Mouse (Mus musculus) cerebellum, adult 9-11 months (tissue): ENCODE measurements at regions not wholly inside any gene's neighbourhood (a gene's known extent, or its start where the extent isn't known, plus 50 kb on each side); places are given as distances from the start of the nearest gene placed in this dataset.

Experiments used
- DNase-seq: peaks from one replicate; pipeline ENCODE4 v3.0.0; 2022

GRCm38 (mm10) chr15:59138393-59139107 is 249.5 kb downstream of the Gm49356 start:
- no peak for DNase-seq

- no peak for DNase-seq
Observed at GRCm38 (mm10) chr15:59141621-59142020, 252.5 kb downstream of the Gm49356 start.

GRCm38 (mm10) chr15:59142481-59142880 is 253.4 kb downstream of the Gm49356 start:
- no peak for DNase-seq

GRCm38 (mm10) chr15:59143891-59144290 is 254.8 kb downstream of the Gm49356 start:
- DNase-seq, result no peak

GRCm38 (mm10) chr15:59145679-59146078 is 256.6 kb downstream of the Gm49356 start:
- DNase-seq, result no peak

- no peak for DNase-seq
Observed at GRCm38 (mm10) chr15:59146111-59146510, 257.0 kb downstream of the Gm49356 start.

GRCm38 (mm10) chr15:59146586-59147085 is 257.5 kb downstream of the Gm49356 start:
- no peak for DNase-seq

GRCm38 (mm10) chr15:59148531-59148930 is 259.4 kb downstream of the Gm49356 start:
- DNase-seq, result no peak

GRCm38 (mm10) chr15:59151506-59151905 is 262.4 kb downstream of the Gm49356 start:
- no peak for DNase-seq

- DNase-seq, result no peak
Observed at GRCm38 (mm10) chr15:59152786-59153388, 263.8 kb downstream of the Gm49356 start.

GRCm38 (mm10) chr15:59153416-59154250 is 264.5 kb downstream of the Gm49356 start:
- DNase-seq, result no peak

- DNase-seq, result peak; percentile 71
Observed at GRCm38 (mm10) chr15:59154407-59155288, 265.6 kb downstream of the Gm49356 start.

- no peak for DNase-seq
Observed at GRCm38 (mm10) chr15:59155289-59155623, 266.2 kb downstream of the Gm49356 start.

- DNase-seq, result no peak
Observed at GRCm38 (mm10) chr15:59156328-59156727, 267.2 kb downstream of the Gm49356 start.

GRCm38 (mm10) chr15:59158760-59159159 is 269.7 kb downstream of the Gm49356 start:
- no peak for DNase-seq

- no peak for DNase-seq
Observed at GRCm38 (mm10) chr15:59160931-59161920, 272.1 kb downstream of the Gm49356 start.

- no peak for DNase-seq
Observed at GRCm38 (mm10) chr15:59167937-59168659, 279.0 kb downstream of the Gm49356 start.

- no peak for DNase-seq
Observed at GRCm38 (mm10) chr15:59168660-59169170, 279.6 kb downstream of the Gm49356 start.

- DNase-seq, result no peak
Observed at GRCm38 (mm10) chr15:59169237-59169797, 280.2 kb downstream of the Gm49356 start.

- no peak for DNase-seq
Observed at GRCm38 (mm10) chr15:59169831-59170230, 280.7 kb downstream of the Gm49356 start.
